Mouse (Mus musculus): Measurements from ENCODE around the gene Drg1. TPM values are rescaled to one million over a fixed set of nuclear protein-coding genes. Genes with fewer than 3 reads are reported as not detected.

The Drg1 gene
- 100 to 1,000 TPM; 156 to 187 TPM for polyA plus RNA-seq (2017; shearing (Covaris generic))

DNA sequence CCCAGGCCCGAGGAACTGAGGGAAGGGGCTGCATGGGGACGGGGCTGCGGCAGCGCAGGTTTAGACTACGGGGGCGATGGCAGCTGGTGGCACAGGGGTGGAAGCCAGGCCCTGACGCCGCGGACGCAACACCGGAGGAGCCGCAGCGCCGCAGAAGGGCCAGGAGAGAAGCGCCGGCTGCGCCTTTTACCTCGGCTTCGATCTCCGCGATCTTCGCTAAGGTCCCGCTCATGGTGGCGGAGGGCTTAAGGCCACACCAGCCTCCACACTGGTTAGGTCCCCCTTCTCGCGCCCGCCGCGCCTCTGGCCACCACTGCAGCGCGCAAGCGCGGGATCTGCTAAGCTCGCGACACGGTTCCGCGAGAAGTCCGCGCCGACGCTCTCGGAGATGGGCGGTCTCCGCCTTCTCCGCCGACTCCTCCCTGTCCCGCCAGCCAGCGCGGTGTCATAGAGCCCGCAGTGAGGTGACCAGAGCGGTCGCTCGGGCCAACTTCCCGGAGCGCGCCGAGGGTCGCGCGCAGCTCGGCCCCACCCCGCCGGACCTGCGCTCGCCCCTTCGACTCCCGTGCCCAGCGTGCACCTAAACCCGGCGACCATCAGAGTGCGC, at the start of gene Drg1:
TSS of gene Drg1 (minus strand) at position 337 of the 607 bp plus-strand sequence.

GRCm38 (mm10) chr11:3288521-3289301, 22.5 kb upstream of the Drg1 start, which contains the start of gene Patz1:
TSS of gene Patz1 (plus strand) at chr11:3288874.

DNA sequence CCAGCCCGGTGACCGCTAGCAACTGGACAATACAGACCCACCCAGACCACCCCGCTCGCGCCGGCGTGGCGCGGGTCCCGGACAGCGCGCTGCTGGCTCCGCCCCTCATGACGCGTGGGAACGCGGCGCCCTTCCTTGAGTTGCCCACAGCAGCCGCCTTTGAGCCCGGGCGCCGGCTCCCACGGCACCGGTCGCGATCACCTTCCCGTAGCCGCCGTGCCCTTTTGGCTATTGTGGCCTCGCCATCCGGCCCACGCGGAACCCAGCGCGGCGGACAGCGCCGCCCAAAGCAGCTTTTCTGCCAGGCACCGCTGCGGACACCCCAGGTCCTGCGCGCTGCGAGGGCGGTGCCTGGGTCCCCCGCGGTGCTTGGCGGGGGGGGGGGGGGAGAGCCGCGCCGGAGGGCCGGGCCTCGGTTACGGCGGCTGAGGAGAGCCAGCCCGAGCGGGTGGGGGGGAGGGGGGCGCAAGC, 63.9 kb downstream of the Drg1 start, which contains the start of gene Eif4enif1:
TSS of gene Eif4enif1 (plus strand) at position 162 of the 471 bp plus-strand sequence.

GRCm38 (mm10) chr11:3193363-3193762, 72.9 kb downstream of the Drg1 start, which contains the start of gene Sfi1:
TSS of gene Sfi1 (minus strand) at chr11:3193463.

Other genes starting within 250 kb of the Drg1 start
- 10 to 100 TPM; 38.4 to 47.1 TPM for gene Sfi1, start 73.0 kb downstream of the Drg1 start, polyA plus RNA-seq (2017; shearing (Covaris generic))
- gene Eif4enif1, start 64.0 kb downstream of the Drg1 start, polyA plus RNA-seq (2017; shearing (Covaris generic)): 10 to 100 TPM; 57.5 to 59.8 TPM
- gene Patz1, start 22.5 kb upstream of the Drg1 start, polyA plus RNA-seq (2017; shearing (Covaris generic)): 10 to 100 TPM; 31.7 to 53.0 TPM
- gene Pik3ip1, start 64.0 kb upstream of the Drg1 start, polyA plus RNA-seq (2017; shearing (Covaris generic)): 100 to 1,000 TPM in 1 of 2 experiments, 10 to 100 TPM in 1; 65.7 to 246 TPM
- gene Limk2, start 142.8 kb upstream of the Drg1 start, polyA plus RNA-seq (2017; shearing (Covaris generic)): 10 to 100 TPM; 86.8 to 87.2 TPM
- 10 to 100 TPM; 21.1 to 21.4 TPM for gene Rnf185, start 185.9 kb upstream of the Drg1 start, polyA plus RNA-seq (2017; shearing (Covaris generic))
- under 1 TPM in 1 of 2 experiments, not detected in 1; 0.06 TPM for gene Pla2g3, start 221.9 kb upstream of the Drg1 start, polyA plus RNA-seq (2017; shearing (Covaris generic))
- under 1 TPM in 1 of 2 experiments, not detected in 1; 0.12 TPM for gene Inpp5j, start 238.4 kb upstream of the Drg1 start, polyA plus RNA-seq (2017; shearing (Covaris generic))
- gene Selenom, start 248.3 kb upstream of the Drg1 start, polyA plus RNA-seq (2017; shearing (Covaris generic)): 1 to 10 TPM; 3.5 to 5.8 TPM

All from activated CD4-positive, CD25-positive, alpha-beta regulatory T cell (primary cell).